Mouse (Mus musculus): ENCODE data around the gene Ddx27. TPM values are rescaled to one million over a fixed set of nuclear protein-coding genes. Genes with fewer than 3 reads are reported as not detected.

Ddx27 gene
- polyA plus RNA-seq, 1 experiment from 2014 or later, result 68.6 TPM

Other genes with a start within 250 kb of the Ddx27 start
- 14.5 and 15.5 TPM in 2 replicates for gene Trp53rkb, start 222.7 kb upstream of the Ddx27 start, polyA plus RNA-seq (2016; fragmentation: Nextera tagmentation; extraction: Ambion mirVana)
- 4.4 and 5.2 TPM in 2 replicates for gene Arfgef2, start 209.6 kb upstream of the Ddx27 start, polyA plus RNA-seq (2016; fragmentation: Nextera tagmentation; extraction: Ambion mirVana)
- 211 and 223 TPM in 2 replicates for gene Cse1l, start 109.2 kb upstream of the Ddx27 start, polyA plus RNA-seq (2016; fragmentation: Nextera tagmentation; extraction: Ambion mirVana)
- gene Stau1, start 18.9 kb upstream of the Ddx27 start, polyA plus RNA-seq (2016; fragmentation: Nextera tagmentation; extraction: Ambion mirVana), result 87.9 and 98.3 TPM in 2 replicates
- 5.0 and 5.1 TPM in 2 replicates for gene Znfx1, start 47.8 kb downstream of the Ddx27 start, polyA plus RNA-seq (2016; fragmentation: Nextera tagmentation; extraction: Ambion mirVana)
- gene Kcnb1, start 175.0 kb downstream of the Ddx27 start, polyA plus RNA-seq (2016; fragmentation: Nextera tagmentation; extraction: Ambion mirVana), result 0.10 and 0.14 TPM in 2 replicates
- 15.6 and 17.6 TPM in 2 replicates for gene Ptgis, start 225.4 kb downstream of the Ddx27 start, polyA plus RNA-seq (2016; fragmentation: Nextera tagmentation; extraction: Ambion mirVana)